Mouse (Mus musculus) ovary, adult 18-20 months (tissue): ENCODE data around the gene Ifitm3.
A peak's percentile ranks its signal among the peaks of the same experiment; 100 is the strongest.
"Not testable (repeated sequence)": the region's sequence is repeated elsewhere in the genome, so short reads cannot be mapped to it uniquely, and the experiment has no call there.

ENCODE experiments used
- DNase-seq: peaks from one replicate; pipeline ENCODE4 v3.0.0; 2022; ENCODE audit warnings: low spot score, mixed read lengths

Gene Ifitm3

DNA sequence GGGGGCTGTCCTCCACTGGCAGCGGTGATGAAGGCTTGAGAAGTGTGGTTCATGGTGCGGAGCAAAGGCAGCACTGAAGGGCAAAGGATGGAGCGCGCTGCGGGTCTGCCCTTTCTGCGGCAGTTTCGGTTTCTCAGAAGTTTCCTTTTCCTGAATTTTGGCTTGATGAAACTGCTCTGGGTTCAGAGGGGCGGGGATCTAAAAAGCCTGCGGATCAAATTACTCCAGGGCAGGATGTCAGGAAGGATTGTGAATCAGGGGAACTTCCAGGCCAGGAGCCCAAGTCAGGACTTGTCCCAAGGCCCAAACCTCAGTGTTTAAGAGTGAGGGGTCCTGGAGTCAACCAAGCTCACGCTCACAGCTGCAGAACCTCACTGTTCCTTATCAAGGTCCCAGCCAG lies at the start of gene Ifitm3:
TSS of gene Ifitm3 (minus strand) at position 178 of the 400 bp plus-strand sequence.
- DNase-seq: peak; percentile 24

DNA sequence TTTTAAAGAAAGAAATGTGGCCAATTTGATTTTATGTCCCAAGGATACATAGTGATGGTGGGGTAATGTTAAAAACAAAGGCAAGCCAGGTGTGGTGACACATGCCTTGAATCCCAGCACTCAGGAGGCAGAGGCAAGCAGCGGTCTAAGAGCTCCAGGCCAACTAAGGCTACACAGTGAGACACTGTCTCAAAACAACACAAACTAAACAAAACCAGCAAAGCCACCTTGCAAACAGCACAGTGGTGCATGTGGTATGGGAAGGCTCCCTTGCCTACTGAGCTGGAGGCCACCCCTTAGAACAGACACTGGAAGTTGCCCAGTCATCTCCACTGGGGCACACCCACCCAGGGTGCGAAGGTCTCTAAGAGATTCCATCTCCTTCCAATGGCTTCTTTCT lies 49.4 kb upstream of the Ifitm3 start:
- DNase-seq: no peak

DNA sequence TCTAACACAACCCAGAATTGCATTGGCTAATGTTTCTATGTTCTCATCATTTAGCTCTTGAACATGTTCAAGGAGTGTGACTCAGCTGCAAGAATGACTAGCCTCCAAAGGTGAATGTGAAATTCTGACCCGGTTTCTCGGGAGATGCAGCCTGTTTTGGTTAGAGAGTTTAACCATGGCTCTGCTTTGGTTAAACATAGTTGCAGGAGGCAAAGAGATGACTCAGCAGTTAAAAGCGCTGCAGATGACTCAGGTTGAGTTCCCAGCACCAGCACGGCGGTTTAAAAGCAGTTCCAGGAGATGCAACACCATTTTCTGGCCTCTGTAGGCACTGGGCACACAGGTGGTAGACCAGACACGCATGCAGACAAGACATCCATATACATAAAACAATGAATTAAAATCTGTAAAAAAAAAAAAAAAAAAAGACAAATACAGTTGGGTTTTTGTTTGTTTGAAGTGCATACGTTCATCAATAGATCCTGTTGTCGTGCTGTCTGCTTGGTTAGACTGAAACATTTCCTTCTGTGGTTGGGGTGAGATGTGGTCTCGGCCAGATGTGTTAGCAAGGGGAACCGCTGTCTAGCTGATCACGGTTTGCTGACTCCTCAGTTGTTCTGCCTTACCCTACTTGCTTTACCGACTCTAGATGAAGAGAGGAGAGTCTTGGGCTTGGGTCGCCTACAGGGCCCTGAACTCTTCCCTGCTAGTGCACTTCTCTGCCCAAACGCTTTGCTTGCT lies 48.2 kb upstream of the Ifitm3 start:
- DNase-seq: no peak

DNA sequence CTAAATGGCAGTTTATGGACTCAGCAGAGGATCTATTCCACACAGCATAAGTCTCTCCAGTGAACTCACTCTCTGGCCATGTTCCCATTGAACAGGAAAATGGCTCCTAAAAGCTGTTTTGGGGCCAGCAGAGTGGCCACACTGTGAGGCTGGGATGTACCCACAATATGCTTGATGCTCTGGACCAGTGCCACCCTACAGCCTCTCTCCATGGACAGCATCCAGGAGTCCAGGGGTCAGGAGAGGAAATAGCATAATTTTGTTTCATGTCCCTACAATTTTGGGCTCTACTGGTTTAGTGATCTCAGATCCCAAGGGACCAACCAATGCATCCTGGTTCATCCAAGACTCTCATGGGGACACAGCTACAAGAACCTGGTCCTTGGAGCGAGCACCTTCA lies 47.0 kb upstream of the Ifitm3 start:
- no peak for DNase-seq

DNA sequence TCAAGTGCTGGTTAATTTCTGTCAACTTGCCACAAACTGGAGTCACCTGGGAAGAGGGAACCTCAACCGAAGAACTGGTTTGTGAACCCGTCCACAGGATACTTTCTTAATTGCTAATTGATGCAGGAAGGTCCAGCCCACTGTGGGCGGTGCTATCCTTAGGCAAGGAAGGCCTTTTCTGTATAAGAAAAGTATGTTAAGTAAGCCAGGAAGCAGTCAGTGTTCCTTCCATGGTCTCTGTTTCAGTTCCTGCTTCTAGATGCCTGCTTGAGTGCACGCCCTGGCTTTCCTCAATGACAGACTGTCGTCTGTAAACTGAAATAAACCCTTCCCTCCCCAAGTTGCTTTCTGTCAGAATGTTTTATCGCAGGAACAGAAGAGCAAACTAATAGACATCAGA lies 46.4 kb upstream of the Ifitm3 start:
- DNase-seq: no peak

DNA sequence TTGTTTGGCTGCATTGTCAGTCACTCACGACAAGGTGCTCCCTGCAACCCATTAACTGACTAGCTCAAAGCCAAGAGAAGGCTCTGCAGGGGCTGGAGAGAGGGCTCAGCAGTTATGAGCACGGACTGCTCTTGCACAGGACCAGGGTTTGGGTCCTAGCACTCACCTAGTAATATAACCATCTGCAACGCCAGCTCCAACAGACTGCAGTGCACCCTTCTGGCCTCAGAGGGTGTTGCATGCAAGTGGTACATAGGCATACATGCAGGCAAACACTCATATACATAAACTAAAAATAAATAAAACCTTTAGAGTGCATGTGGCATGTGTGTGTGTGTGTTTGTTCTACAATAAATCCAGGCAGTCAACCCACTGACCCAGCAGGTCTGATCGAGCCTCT lies 45.2 kb upstream of the Ifitm3 start:
- DNase-seq: no peak

DNA sequence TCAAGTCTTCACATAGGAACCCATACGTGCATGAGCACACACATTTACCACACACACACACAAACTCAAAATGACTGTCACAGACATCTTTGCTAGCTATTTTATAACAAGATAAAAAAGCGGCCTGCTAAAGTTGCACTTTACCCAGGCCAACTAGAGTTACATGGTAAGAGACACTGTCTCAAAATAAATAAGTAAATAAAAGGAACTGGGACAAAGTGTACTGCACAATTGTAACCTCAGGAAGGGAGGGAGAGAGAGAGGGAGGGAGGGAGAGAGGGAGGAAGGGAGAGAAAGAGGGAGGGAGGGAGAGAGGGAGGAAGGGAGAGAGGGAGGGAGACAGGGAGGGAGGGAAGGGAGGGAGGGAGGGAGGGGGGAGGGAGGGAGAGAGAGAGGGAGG lies 41.9 kb upstream of the Ifitm3 start:
- no peak for DNase-seq

DNA sequence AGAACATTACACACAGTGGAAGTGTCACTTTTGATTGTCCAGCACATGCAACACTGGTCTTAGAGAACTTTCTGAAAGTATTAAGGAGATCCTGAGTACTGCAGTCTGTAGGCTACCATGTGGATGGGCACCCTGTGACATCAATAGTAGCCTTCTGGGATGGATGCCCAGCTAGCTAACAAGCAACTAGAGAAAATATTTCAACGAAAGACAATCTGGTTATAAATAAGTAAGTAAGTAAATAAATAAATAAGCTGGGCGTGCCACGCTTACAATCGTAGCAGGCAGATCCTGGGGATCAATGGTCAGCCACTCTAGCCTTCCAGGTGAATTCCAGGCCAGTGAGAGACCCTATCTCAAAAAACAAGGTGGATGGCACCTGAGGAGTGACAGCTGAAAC lies 41.4 kb upstream of the Ifitm3 start:
- DNase-seq: no peak

DNA sequence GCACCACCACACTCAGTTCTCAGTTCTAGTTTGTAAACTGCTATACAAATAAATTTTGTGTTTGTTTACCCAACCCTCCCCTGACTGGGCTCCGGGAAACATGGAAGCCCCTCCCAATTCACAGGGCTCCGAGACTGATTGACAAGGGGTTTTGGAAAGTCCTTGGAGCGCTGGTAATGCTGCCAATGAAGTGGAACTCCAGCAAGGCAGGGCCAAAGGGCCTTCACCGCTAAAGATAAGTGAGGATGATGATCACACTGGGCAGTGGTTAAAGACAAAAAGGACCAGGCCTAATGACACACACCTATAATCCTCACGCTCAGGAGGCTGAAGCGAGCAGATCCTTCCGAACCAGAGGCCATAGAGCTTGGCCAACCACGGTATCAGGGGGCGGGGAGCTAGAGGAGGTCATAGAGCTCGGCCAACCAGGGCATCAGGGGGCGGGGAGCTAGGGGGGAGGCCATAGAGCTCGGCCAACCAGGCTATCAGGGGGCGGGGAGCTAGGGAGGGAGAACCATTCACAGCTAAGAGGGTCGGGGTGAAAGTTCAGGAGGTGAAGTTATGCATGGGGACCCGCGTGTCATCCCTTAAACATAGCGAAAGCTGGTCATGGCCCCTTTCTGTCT lies 40.6 kb upstream of the Ifitm3 start:
- no peak for DNase-seq

DNA sequence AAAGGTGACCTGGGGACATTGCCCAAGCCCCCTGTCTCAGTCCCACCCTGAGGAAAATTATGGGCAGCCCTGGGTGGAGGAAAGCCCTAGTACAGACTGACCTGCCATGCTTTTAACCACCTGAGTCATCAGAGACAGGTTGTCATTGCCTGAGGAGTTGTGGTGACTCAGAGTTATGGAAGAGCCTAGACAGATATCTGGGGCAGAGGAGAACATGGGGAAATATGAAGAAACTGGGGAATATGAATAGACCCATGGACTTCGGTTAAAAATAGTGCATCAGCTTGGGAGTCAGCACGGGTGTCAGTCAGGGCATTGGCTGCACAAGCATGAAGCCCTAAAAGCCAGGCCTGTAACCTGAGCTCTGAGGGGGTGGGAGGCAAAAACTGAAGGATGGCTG lies 38.8 kb upstream of the Ifitm3 start:
- DNase-seq: no peak

DNA sequence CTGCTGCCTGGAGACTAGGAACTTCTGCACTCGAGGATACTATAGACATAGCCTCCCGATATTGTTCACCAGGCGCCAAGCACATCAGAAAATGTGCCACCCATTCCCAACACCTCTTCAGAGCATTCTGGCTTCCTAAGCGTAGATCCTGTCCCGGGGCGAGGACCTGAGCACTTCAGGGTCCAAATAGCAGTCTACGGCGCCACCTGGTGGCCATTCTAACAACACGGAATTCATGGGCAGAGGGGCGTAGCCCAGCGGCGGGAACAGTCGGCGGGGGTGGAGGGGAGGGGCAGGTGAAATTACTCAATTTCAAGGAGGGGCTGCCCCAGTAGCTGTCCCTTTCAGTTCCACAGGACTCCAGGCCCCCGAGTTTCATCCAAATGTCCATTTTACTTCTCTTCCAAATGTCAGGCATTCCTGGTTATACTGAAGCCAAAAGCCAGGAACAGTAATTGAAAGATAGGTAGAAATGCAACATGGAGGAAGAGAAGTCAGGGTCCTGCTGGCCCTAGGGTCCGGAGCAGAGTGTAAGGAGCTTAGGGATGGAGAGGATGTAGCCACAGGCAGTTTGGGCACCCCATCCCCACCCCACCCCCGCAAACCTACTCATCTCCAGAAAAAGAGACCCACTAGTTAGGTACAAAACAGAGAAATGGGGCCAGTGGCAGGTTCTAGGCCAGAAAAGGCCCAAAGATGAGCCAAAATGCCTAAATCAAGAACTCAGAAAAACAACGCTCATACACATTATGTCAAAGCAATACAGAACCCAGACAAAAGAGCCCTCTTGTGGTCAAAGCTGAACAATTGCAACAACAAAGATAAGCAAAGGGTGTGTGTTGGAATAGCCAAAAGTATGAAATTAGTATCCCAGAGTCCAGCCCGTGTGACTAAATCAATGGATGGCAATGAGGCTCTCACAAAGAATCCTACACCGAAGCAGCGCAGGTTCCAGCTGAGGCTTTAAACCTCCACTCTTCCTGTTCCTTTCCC lies 38.0 kb upstream of the Ifitm3 start:
- DNase-seq: peak; percentile 76

DNA sequence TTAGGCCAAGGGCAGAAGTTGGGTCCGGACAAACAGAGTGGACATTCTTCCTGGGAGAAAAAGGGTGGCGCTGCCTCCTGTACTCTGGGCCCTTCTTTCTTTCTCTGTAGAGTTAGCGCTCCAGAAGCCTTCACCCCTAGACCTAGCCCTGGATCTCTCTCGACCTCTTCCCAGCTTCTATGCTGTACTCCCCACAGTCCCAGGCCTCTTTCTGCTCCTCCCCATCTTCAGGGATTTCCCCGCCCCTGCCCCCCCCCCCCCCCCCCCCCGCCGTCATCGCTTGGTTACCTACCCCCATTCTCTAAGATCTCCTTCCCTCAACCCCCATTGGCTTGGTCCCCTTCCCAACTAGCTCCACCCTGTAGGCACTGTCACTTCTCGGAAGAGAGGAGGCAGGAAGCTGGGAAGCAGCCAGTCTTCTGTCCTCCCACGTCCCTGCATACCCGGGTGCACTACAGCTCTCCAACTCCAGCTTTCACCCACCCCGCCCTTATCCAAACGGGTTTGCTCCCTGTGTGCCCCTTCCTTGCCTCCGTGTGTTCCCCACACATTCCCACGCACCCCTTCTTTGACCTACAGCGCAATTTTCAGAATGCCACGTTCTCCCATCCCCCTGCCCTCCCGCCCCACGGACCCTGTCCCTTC lies 37.1 kb upstream of the Ifitm3 start:
- peak; percentile 80 for DNase-seq

DNA sequence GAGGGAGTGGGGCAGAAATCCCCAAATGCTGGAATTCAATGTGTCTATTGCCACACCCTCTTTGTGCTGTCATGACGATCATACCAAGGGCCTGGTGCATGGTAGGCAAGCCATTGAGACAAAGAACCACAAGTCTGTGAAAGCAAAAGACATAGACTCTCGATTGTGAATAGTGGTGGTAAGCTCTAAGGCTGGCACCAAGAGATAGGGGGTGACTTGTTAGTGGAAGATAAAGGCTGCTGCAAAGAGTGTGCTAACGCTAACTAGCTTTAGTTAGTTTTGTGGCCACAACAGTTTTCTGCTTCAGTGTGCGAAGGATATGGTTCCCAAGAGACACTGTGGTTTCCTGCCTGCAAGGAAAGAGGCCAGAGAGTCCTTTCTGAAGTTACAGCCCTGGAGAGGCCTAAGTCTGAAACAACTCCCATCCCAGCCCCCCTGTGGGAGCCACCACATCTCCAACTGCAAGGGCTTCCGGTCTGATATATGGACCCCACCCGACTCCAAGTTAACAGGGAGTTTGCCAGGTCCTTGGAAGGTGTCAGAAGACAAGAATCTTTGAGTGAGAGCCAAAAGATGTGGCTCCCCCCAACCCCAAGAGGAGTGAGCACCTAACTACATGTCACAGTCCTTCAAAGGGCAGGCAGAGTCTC lies 36.5 kb upstream of the Ifitm3 start:
- DNase-seq: no peak

DNA sequence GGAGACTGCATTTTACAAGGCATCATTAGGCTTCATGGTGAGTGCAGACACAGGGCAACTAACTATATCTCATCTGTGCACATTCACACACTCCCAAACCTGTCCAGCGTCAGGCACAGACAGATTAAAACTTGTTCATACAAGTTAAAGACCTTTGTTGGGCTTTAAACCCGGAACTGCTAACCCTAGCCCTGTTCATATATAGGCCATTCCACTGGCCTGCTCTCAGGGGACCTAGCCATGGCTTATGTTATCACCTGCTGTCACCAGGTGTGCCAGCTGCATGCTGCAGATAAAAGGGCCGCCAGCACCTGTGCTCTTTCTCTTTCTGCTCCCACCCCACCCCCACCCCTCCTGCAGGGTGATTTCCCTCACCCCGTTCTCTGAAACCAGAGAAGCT lies 32.0 kb upstream of the Ifitm3 start:
- no peak for DNase-seq

DNA sequence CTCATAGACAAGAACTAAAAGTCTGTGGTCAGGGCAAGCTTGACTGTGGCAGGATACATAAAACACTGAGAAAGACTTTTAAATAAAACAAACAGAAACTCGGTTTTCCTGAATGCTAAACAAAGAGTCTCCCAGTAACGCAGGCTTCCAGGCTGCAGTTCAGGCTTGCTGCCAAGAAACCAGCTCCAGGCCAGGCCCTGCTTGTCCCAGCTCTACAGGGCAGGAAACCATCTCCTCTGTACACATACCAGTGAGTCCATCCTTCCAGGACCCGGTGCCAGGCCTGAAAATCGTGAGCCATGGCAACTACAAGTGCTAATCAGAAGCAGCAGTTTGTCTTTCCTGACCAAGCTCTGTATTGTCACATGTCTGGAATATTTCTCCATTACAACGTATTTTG lies 31.1 kb upstream of the Ifitm3 start:
- DNase-seq: peak; percentile 72

DNA sequence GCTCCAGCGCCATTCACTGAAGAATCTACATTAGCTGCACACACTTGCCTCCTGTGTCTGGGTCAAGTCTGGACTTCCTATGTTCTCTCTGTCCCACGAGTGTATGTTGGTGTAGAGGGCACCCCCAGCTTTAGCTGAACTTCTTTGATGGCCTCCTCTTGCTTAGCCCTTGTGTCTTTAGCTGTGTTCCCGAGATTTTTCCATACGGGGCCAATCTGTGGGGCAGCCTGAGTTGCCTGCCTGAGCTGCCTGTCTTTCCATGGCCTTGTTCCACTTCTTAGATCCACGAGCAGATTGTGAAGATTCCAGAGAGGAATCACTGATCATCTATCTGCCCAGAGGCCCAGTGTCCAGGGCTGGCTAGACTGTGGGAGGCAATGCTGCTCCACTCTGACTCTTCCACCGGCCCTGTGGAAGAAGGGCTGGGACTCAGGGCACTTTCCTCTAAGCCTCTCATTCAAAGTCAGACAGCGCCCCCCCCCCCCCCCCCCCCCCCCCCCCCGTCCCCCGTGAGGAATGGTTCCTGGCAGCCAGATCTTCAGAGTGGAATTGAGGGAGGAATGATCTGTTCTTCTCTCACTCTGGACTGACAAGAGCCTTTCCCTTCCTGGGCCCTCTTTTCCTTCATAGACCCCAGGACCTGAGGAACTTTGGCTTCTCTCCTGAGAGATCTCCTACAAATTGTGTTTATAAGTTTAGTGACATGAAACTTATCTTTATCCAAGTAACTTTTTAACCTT lies 30.5 kb upstream of the Ifitm3 start:
- DNase-seq: no peak

DNA sequence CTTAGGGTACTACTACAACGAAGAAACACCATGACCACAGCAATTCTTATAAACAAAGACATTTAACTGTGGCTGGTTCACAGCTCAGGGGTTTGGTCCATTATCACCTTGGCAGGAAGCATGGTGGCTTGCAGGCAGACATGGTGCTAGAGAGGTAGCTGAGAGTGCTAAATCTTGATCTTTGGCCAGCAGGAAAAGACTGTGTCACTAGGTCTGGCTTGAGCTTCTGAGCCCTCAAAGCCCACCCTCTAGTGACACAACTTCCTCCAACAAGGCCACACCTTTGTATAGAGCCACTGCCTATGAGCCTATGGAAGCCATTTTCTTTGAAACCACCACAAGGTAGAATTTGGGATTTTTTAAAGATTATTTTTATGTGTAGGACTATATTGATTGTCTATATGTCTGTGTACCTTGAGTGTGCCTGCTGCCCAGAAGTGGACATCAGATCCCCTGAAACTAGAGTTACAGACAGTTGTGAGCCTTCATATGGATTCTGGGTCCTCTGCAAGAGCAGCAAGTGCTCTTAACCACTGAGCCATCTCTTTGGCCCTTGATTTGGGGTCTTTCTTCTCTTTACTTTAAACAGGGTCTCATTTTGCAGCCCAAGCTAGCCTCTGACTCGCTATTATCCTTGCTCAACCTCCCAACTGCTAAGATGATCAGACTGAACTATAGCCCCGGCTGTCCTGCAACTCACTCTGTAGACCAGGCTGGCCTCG lies 29.0 kb upstream of the Ifitm3 start:
- DNase-seq: no peak

DNA sequence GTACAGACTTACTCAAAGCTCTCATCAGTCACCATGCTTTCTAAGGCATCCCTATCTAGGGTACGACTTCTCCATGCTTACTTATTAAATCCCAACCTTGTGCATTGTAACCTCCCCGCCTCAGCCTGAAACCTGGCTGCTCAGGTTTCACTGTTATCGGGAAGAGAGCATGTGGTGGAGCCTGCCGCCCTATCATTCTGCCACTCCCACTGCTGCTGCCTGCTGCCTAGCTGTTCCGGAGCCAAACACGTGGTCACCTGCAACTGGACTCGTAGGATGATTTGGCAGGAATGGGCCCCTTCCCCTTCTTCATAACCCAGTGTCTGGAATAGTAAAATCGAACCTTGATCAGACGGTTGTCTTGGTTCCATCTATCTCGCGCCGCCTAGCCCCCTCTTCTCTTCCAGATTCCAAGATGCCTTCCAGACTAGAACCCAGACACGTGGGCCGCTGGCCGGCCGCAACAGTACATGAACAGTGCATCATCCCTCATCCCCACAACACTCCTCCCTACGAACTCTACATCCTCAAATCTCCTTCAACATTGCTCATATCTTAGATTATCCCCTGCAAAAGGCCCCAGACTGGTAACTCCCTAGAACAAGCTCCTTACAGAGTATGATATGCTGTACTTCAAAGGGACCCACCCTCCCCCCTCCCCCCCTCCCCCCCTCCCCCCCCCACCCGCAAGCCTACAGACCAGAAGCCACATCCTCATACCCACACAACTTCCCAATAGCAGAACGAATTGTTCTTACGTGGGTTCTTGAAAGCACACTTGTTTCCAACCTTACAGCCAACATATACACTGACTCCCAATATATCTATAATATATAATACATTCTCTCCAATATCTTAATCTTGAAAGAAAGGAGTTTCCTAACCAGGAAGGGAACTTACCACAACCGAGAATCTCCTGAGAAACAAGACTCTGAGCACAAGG lies 27.8 kb upstream of the Ifitm3 start:
- no peak for DNase-seq

DNA sequence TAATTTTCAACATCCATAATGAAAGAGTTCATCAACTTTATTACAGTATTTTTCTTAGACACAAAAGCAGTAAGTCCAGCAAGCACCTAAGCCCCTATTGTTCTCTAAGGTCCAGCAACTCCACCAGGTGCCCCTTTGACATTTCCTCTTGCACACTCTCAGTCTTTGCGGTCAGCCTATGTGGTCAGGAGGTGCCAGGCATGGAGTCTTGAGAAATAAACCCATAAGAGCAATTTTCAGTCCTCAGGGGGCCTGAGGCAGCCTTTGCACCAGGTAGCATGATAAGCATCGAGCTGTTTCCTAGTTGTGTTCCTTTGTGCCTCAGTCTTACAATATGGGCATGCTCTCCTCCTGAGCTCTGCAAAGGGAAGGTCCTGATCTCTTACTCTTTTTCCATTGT lies 26.1 kb upstream of the Ifitm3 start:
- not testable (repeated sequence) for DNase-seq
